Mouse (Mus musculus): ENCODE measurements at regions not wholly inside any gene's neighbourhood (a gene's known extent, or its start where the extent isn't known, plus 50 kb on each side); places are given as distances from the start of the nearest gene placed in this dataset.

GRCm38 (mm10) chr8:96389251-96389650 is 500.9 kb upstream of the Got2 start:
- Histone ChIP-seq H3K27me3 (ENCODE audit: insufficient read depth, low read length) (no peaks in the 10 kb centered on the region), H3K9me3 (replicated peaks) (peaks cover 5% of the 10 kb centered on the region), H3K4me3 (ENCODE audit: low read depth, low read length) (no peak overlapping the region), H3K4me1 (ENCODE audit: insufficient read depth, low read depth, low read length) (no peaks in the 10 kb centered on the region), H3K36me3 (replicated peaks) (no peaks in the 10 kb centered on the region)
- TF ChIP-seq POLR2AphosphoS5 (IDR thresholded peaks at IDR 0.05; ENCODE audit: insufficient replicate concordance, low read depth, low read length) (no peak), GATA2 (IDR thresholded peaks at IDR 0.05; ENCODE audit: borderline replicate concordance, low read depth, low read length) (no peak), GATA1 (IDR thresholded peaks at IDR 0.05; ENCODE audit: borderline replicate concordance, low read length) (no peak), CTCF (IDR thresholded peaks at IDR 0.05; ENCODE audit: low read depth, low read length) (no peak), TAL1 (conservative IDR thresholded peaks at IDR 0.05; ENCODE audit: low read depth, low read length) (no peak)
- ATAC-seq (ENCODE audit: extremely low read depth, insufficient number of reproducible peaks, low FRiP score, poor library complexity, severe bottlenecking) (no peak), DNase-seq (ENCODE audit: low spot score) (no peak)

GRCm38 (mm10) chr8:96370500-96370899 is 482.2 kb upstream of the Got2 start:
- H3K4me3 ChIP-seq (ENCODE audit: low read depth, low read length): no peak overlapping the region
- TF ChIP-seq POLR2AphosphoS5 (IDR thresholded peaks at IDR 0.05; ENCODE audit: insufficient replicate concordance, low read depth, low read length) (no peak), GATA1 (IDR thresholded peaks at IDR 0.05; ENCODE audit: borderline replicate concordance, low read length) (no peak), CTCF (IDR thresholded peaks at IDR 0.05; ENCODE audit: low read depth, low read length) (no peak), TAL1 (conservative IDR thresholded peaks at IDR 0.05; ENCODE audit: low read depth, low read length) (no peak), GATA2 (IDR thresholded peaks at IDR 0.05; ENCODE audit: borderline replicate concordance, low read depth, low read length) (no peak)
- DNase-seq (ENCODE audit: low spot score) (no peak), ATAC-seq (ENCODE audit: extremely low read depth, insufficient number of reproducible peaks, low FRiP score, poor library complexity, severe bottlenecking) (no peak)
- peaks cover 8% of the 10 kb centered on the region for H3K9me3 ChIP-seq (replicated peaks)
- H3K36me3 ChIP-seq (replicated peaks): no peaks in the 10 kb centered on the region
- H3K27me3 ChIP-seq (ENCODE audit: insufficient read depth, low read length): no peaks in the 10 kb centered on the region
- no peaks in the 10 kb centered on the region for H3K4me1 ChIP-seq (ENCODE audit: insufficient read depth, low read depth, low read length)

GRCm38 (mm10) chr8:96362853-96363445 is 474.6 kb upstream of the Got2 start:
- no peaks in the 10 kb centered on the region for H3K4me1 ChIP-seq (ENCODE audit: insufficient read depth, low read depth, low read length)
- peaks cover 21% of the 10 kb centered on the region for H3K9me3 ChIP-seq (replicated peaks)
- H3K27me3 ChIP-seq (ENCODE audit: insufficient read depth, low read length): no peaks in the 10 kb centered on the region
- TF ChIP-seq TAL1 (conservative IDR thresholded peaks at IDR 0.05; ENCODE audit: low read depth, low read length) (no peak), GATA2 (IDR thresholded peaks at IDR 0.05; ENCODE audit: borderline replicate concordance, low read depth, low read length) (no peak), CTCF (IDR thresholded peaks at IDR 0.05; ENCODE audit: low read depth, low read length) (no peak), POLR2AphosphoS5 (IDR thresholded peaks at IDR 0.05; ENCODE audit: insufficient replicate concordance, low read depth, low read length) (no peak), GATA1 (IDR thresholded peaks at IDR 0.05; ENCODE audit: borderline replicate concordance, low read length) (no peak)
- ATAC-seq (ENCODE audit: extremely low read depth, insufficient number of reproducible peaks, low FRiP score, poor library complexity, severe bottlenecking) (no peak), DNase-seq (ENCODE audit: low spot score) (no peak)
- H3K36me3 ChIP-seq (replicated peaks): no peaks in the 10 kb centered on the region
- H3K4me3 ChIP-seq (ENCODE audit: low read depth, low read length): no peak overlapping the region

- no peaks in the 10 kb centered on the region for H3K27me3 ChIP-seq (ENCODE audit: insufficient read depth, low read length)
- H3K9me3 ChIP-seq (replicated peaks): peaks cover 10% of the 10 kb centered on the region
- TF ChIP-seq GATA1 (IDR thresholded peaks at IDR 0.05; ENCODE audit: borderline replicate concordance, low read length) (no peak), GATA2 (IDR thresholded peaks at IDR 0.05; ENCODE audit: borderline replicate concordance, low read depth, low read length) (no peak), TAL1 (conservative IDR thresholded peaks at IDR 0.05; ENCODE audit: low read depth, low read length) (no peak), POLR2AphosphoS5 (IDR thresholded peaks at IDR 0.05; ENCODE audit: insufficient replicate concordance, low read depth, low read length) (no peak), CTCF (IDR thresholded peaks at IDR 0.05; ENCODE audit: low read depth, low read length) (no peak)
- no peaks in the 10 kb centered on the region for H3K36me3 ChIP-seq (replicated peaks)
- DNase-seq (ENCODE audit: low spot score): no peak
- H3K4me1 ChIP-seq (ENCODE audit: insufficient read depth, low read depth, low read length): no peaks in the 10 kb centered on the region
- ATAC-seq (ENCODE audit: extremely low read depth, insufficient number of reproducible peaks, low FRiP score, poor library complexity, severe bottlenecking): no peak; the same call in 1 of the 2 replicates
- no peak overlapping the region for H3K4me3 ChIP-seq (ENCODE audit: low read depth, low read length)
These were observed 462.3 kb upstream of the Got2 start for GRCm38 (mm10) chr8:96350531-96351069.

- Histone ChIP-seq H3K4me3 (ENCODE audit: low read depth, low read length) (no peak overlapping the region), H3K27me3 (ENCODE audit: insufficient read depth, low read length) (no peaks in the 10 kb centered on the region), H3K36me3 (replicated peaks) (no peaks in the 10 kb centered on the region), H3K4me1 (ENCODE audit: insufficient read depth, low read depth, low read length) (no peaks in the 10 kb centered on the region), H3K9me3 (replicated peaks) (peaks cover 10% of the 10 kb centered on the region)
- TF ChIP-seq POLR2AphosphoS5 (IDR thresholded peaks at IDR 0.05; ENCODE audit: insufficient replicate concordance, low read depth, low read length) (no peak), GATA1 (IDR thresholded peaks at IDR 0.05; ENCODE audit: borderline replicate concordance, low read length) (no peak), CTCF (IDR thresholded peaks at IDR 0.05; ENCODE audit: low read depth, low read length) (no peak), GATA2 (IDR thresholded peaks at IDR 0.05; ENCODE audit: borderline replicate concordance, low read depth, low read length) (no peak), TAL1 (conservative IDR thresholded peaks at IDR 0.05; ENCODE audit: low read depth, low read length) (no peak)
- no peak for DNase-seq (ENCODE audit: low spot score)
- ATAC-seq (ENCODE audit: extremely low read depth, insufficient number of reproducible peaks, low FRiP score, poor library complexity, severe bottlenecking): no peak
These were observed 461.2 kb upstream of the Got2 start for GRCm38 (mm10) chr8:96349503-96349902.

GRCm38 (mm10) chr8:96340702-96341101 is 452.4 kb upstream of the Got2 start:
- H3K9me3 ChIP-seq (replicated peaks): peaks cover 4% of the 10 kb centered on the region; the same call in 1 of the 2 replicates

More at GRCm38 (mm10) chr8:96340702-96341101, 452.4 kb upstream of the Got2 start:
- DNase-seq (ENCODE audit: low spot score) (no peak), ATAC-seq (ENCODE audit: extremely low read depth, insufficient number of reproducible peaks, low FRiP score, poor library complexity, severe bottlenecking) (no peak)
- H3K27me3 ChIP-seq (ENCODE audit: insufficient read depth, low read length): no peaks in the 10 kb centered on the region
- no peaks in the 10 kb centered on the region for H3K36me3 ChIP-seq (replicated peaks)
- no peaks in the 10 kb centered on the region for H3K4me1 ChIP-seq (ENCODE audit: insufficient read depth, low read depth, low read length)
- TF ChIP-seq POLR2AphosphoS5 (IDR thresholded peaks at IDR 0.05; ENCODE audit: insufficient replicate concordance, low read depth, low read length) (no peak), GATA2 (IDR thresholded peaks at IDR 0.05; ENCODE audit: borderline replicate concordance, low read depth, low read length) (no peak), GATA1 (IDR thresholded peaks at IDR 0.05; ENCODE audit: borderline replicate concordance, low read length) (no peak), TAL1 (conservative IDR thresholded peaks at IDR 0.05; ENCODE audit: low read depth, low read length) (no peak), CTCF (IDR thresholded peaks at IDR 0.05; ENCODE audit: low read depth, low read length) (no peak)
- H3K4me3 ChIP-seq (ENCODE audit: low read depth, low read length): no peak overlapping the region
